Mouse (Mus musculus): ENCODE data around the gene Ocm. TPM values are rescaled to one million over a fixed set of nuclear protein-coding genes. Genes with fewer than 3 reads are reported as not detected.
A peak's percentile ranks its signal among the peaks of the same experiment; 100 is the strongest.

Ocm gene
- polyA plus RNA-seq, 1 experiment from 2014 or later, result not detected

DNA sequence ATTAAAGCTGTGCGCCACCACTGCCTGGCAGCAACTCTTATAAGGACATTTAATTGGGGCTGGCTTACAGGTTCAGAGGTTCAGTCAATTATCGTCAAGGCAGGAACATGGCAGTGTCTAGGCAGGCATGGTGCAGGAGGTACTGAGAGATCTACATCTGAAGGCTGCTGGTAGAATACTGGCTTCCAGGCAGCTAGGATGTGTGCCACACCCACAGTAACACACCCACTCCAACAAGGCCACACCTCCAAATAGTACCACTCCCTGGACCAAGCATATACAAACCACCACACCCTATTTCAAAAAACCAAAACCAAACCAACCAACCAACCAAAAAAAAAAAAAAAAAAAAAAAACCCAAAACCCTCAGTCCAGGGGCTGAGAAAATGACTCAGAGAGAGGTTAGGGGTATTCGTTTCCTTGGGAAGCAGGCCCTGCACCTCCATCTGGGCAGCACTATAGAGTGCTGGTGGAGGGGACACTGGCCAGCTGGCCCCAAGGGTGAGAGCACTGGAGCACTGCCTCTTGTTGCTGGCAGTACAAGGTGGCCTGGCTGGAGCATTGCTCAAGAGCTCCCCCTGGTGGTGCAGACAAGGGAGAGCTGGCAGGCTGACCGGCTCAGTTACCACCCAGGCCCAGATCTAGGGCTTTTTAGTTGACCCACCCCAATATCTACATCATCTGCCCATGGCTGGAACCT, 51.4 kb downstream of the Ocm start:
- WGBS, result 54% methylated on average over 4 of the region's 4 CpGs
- Histone ChIP-seq H3K27me3 (no peaks in the 10 kb centered on the region), H3K36me3 (no peaks in the 10 kb centered on the region), H3K9me3 (no peaks in the 10 kb centered on the region), H3K4me2 (no peak overlapping the region), H3K27ac (no peak overlapping the region), H3K9ac (no peak overlapping the region), H3K4me1 (replicated peaks) (no peaks in the 10 kb centered on the region), H3K4me3 (no peak overlapping the region)
- ATAC-seq (ENCODE audit: low FRiP score), result 0 out of 2 replicates have a peak, but pooled peaks have one; percentile 39

- Histone ChIP-seq H3K36me3 (no peaks in the 10 kb centered on the region), H3K9me3 (no peaks in the 10 kb centered on the region), H3K9ac (no peak overlapping the region), H3K4me3 (no peak overlapping the region), H3K27me3 (no peaks in the 10 kb centered on the region), H3K4me2 (no peak overlapping the region), H3K27ac (no peak overlapping the region), H3K4me1 (replicated peaks) (no peaks in the 10 kb centered on the region)
- ATAC-seq (ENCODE audit: low FRiP score), result no peak
- 80% methylated on average over 3 of the region's 3 CpGs for WGBS
Measured at GRCm38 (mm10) chr5:143972628-143973027, 53.8 kb downstream of the Ocm start.

Other genes with a start within 250 kb of the Ocm start
- 45.5 and 50.3 TPM in 2 replicates for gene Eif2ak1, start 208.9 kb downstream of the Ocm start, polyA plus RNA-seq (2015; fragmentation: Nextera tagmentation; extraction: Ambion mirVana)
- 0.43 and 0.66 TPM in 2 replicates for gene Ankrd61, start 129.0 kb downstream of the Ocm start, polyA plus RNA-seq (2015; fragmentation: Nextera tagmentation; extraction: Ambion mirVana)
- gene Aimp2, start 116.8 kb downstream of the Ocm start, polyA plus RNA-seq (2015; fragmentation: Nextera tagmentation; extraction: Ambion mirVana), result 82.8 and 83.2 TPM in 2 replicates
- 26.8 and 33.1 TPM in 2 replicates for gene Pms2, start 116.7 kb downstream of the Ocm start, polyA plus RNA-seq (2015; fragmentation: Nextera tagmentation; extraction: Ambion mirVana)
- gene Gm42421, start 98.5 kb downstream of the Ocm start, polyA plus RNA-seq (2015; fragmentation: Nextera tagmentation; extraction: Ambion mirVana), result 1.9 and 2.4 TPM in 2 replicates
- gene Rsph10b, start 93.6 kb downstream of the Ocm start, polyA plus RNA-seq (2015; fragmentation: Nextera tagmentation; extraction: Ambion mirVana), result 3.1 and 3.2 TPM in 2 replicates
- gene Ccz1, start 11.8 kb downstream of the Ocm start, polyA plus RNA-seq (2015; fragmentation: Nextera tagmentation; extraction: Ambion mirVana), result 80.9 and 88.5 TPM in 2 replicates
- gene Lmtk2, start 73.8 kb upstream of the Ocm start, polyA plus RNA-seq (2015; fragmentation: Nextera tagmentation; extraction: Ambion mirVana), result 7.2 and 7.5 TPM in 2 replicates
- 0.14 and 0.17 TPM in 2 replicates for gene Bhlha15, start 163.6 kb upstream of the Ocm start, polyA plus RNA-seq (2015; fragmentation: Nextera tagmentation; extraction: Ambion mirVana)
- gene Tecpr1, start 196.9 kb upstream of the Ocm start, polyA plus RNA-seq (2015; fragmentation: Nextera tagmentation; extraction: Ambion mirVana), result 41.5 and 42.1 TPM in 2 replicates
- gene Bri3, start 217.8 kb upstream of the Ocm start, polyA plus RNA-seq (2015; fragmentation: Nextera tagmentation; extraction: Ambion mirVana), result 116 and 125 TPM in 2 replicates